Mouse (Mus musculus) c-Kit-positive CD71-negative TER-119-negative erythroid progenitor cells, embryonic 14.5 days (primary cell): ENCODE measurements around the gene Cdca3.
A peak's percentile ranks its signal among the peaks of the same experiment; 100 is the strongest.

Experiments
- DNase-seq: peaks from one replicate; pipeline ENCODE4 v3.0.0-alpha.2; 2013; ENCODE audit warnings: low read depth

The Cdca3 gene

GRCm38 (mm10) chr6:124834512-124835081 lies 5.2 kb downstream of the Cdca3 start:
- DNase-seq: no peak

GRCm38 (mm10) chr6:124835531-124835930 lies 6.2 kb downstream of the Cdca3 start:
- no peak for DNase-seq

GRCm38 (mm10) chr6:124836411-124836810 lies 7.1 kb downstream of the Cdca3 start:
- no peak for DNase-seq

- DNase-seq: no peak
Measured at GRCm38 (mm10) chr6:124839805-124840204, 10.5 kb downstream of the Cdca3 start.

- no peak for DNase-seq
Measured at GRCm38 (mm10) chr6:124840241-124841167, 11.2 kb downstream of the Cdca3 start, which contains the start of gene Gnb3. Gene Gnb3, minus strand, starts transcription at chr6:124840275.

- peak; percentile 95 for DNase-seq
Measured at GRCm38 (mm10) chr6:124847305-124847704, 18.0 kb downstream of the Cdca3 start.

GRCm38 (mm10) chr6:124850535-124850934 lies 21.2 kb downstream of the Cdca3 start:
- DNase-seq: no peak

GRCm38 (mm10) chr6:124854647-124855046 lies 25.3 kb downstream of the Cdca3 start:
- no peak for DNase-seq

GRCm38 (mm10) chr6:124856321-124856720 lies 27.0 kb downstream of the Cdca3 start:
- DNase-seq: no peak

- DNase-seq: peak; percentile 45
Measured at GRCm38 (mm10) chr6:124856916-124857839, 27.8 kb downstream of the Cdca3 start, which contains the start of gene P3h3. Gene P3h3, minus strand, starts transcription at chr6:124857752.

- no peak for DNase-seq
Measured at GRCm38 (mm10) chr6:124857840-124858530, 28.6 kb downstream of the Cdca3 start.

- DNase-seq: no peak
Measured at GRCm38 (mm10) chr6:124858561-124859318, 29.4 kb downstream of the Cdca3 start.

- peak; percentile 72 for DNase-seq
Measured at GRCm38 (mm10) chr6:124859725-124860124, 30.4 kb downstream of the Cdca3 start.

GRCm38 (mm10) chr6:124860511-124860910 lies 31.2 kb downstream of the Cdca3 start:
- DNase-seq: no peak

- no peak for DNase-seq
Measured at GRCm38 (mm10) chr6:124861266-124861665, 31.9 kb downstream of the Cdca3 start.

GRCm38 (mm10) chr6:124861802-124862201 lies 32.5 kb downstream of the Cdca3 start:
- no peak for DNase-seq

GRCm38 (mm10) chr6:124862406-124863124 lies 33.2 kb downstream of the Cdca3 start:
- DNase-seq: no peak

- DNase-seq: no peak
Measured at GRCm38 (mm10) chr6:124863125-124863657, 33.8 kb downstream of the Cdca3 start.

- no peak for DNase-seq
Measured at GRCm38 (mm10) chr6:124863658-124864298, 34.4 kb downstream of the Cdca3 start, which contains the start of gene Gpr162. Gene Gpr162, minus strand, starts transcription at chr6:124863983.
